Mouse (Mus musculus): ENCODE results near the gene Gm17349.

Gene Gm17349

DNA sequence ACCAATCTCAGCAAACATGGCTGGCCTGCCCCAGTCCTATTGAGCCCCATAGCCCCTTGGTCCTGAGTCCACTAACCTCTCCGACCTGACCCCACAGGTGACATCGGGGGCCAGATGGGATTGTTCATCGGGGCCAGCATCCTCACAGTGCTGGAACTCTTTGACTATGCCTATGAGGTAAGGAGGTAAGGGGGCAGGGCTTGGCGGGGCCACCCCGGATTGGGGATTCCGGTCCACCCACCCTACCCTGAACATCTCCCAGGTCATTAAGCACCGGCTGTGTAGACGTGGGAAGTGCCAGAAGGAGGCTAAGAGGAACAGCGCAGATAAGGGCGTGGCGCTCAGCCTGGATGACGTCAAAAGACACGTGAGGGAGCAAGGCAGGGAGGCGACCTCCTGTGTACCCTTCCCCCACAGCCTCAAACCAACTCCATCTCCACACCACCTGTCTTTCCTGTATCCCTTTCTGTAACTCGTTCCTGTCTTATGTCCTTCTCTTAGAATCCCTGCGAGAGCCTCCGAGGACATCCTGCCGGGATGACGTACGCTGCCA is 6.7 kb downstream of the Gm17349 start:
- no peak for DNase-seq

DNA sequence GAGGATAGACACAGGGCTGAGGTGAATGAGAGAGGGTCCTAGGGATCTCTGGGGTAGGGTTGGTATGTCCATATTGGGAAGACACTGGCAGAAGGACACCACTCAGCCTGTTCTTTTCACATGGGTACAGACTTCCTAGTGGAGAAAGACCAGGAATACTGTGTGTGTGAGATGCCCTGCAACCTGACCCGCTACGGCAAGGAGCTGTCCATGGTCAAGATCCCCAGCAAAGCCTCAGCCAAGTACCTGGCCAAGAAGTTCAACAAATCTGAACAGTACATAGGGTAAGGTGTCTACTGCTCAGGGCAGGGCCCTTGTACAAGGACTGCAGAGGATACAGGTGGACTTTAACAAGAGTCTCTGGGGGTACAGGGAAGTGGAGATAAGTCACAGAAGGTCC is 8.0 kb downstream of the Gm17349 start:
- no peak for DNase-seq

DNA sequence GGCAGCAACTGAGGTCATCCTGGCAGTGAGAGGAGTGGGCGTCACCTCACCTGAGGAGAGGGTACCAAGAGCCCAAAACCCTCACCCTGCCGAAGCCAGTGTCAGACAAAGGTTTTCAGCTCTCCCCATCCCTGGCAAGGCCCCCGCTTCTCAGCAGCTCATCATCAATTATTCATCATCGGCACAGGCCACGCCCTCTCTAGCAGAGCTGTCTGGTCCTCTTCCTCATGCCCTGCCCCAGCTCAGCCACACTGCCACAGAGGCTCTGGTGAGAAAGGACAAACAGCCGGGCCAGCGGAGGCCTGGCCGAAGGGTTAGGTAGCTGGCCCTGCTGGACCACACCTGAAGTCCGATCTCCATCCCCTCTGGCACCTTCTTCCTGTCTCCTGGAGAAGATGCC is 13.3 kb downstream of the Gm17349 start:
- DNase-seq = no peak

DNA sequence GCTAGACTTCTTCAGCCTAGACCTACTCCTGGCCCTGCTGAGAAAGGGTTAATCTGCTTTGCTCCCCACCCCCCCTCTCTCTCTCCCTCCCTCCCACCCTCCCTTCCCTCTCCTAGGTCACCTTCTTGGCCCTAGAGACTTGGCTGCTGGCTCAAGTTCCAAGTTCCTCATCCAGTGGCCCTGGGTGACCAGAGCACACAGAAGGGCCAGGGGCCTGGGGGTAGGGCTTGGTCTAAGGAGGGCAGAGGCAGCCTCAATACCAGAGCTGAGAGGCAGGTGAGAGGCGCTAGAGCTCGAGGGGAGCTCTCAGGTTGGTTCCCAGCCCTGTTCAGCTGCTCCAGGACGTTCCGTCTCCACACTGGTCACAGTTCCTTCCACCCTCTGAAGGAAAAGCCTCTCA is 14.4 kb downstream of the Gm17349 start:
- DNase-seq = no peak

DNA sequence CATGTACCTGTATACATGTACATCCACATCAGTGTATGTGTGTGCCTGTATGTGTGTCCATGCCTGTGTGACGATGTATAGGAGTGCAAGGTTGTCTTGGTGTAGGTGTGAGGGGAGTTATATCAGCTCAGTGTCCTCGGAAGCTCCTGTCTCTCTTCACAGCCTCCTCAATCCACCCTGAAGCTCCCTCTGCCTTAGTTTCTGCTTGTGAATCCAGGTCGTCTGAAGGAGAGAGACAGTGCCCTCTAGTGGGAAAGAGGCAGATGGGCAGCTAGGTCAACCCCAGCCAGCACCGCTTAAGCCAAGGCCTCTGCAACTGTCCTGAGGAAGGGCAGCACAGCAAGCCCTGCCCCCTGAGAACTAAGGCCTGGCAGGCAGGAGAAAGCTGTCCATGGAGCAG is 16.6 kb downstream of the Gm17349 start:
- peak; percentile 65 for DNase-seq

DNA sequence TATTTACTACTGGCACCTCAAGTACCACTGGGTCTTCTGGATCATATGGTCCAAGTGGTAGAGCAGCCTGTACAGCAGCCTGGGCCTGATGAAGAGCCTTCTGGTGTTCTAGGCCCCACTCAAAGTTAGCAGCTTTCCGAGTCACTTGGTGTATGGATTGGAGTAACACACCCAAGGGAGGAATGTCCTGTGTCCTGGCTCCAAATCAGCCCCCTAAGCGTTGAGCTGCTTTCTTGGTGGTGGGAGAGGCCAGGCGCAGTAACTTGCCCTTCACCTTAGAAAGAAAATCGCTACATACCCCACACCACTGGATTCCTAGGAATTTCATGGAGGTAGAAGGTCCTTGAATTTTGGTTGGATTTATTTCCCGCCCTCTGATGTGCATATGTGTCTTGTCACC is 21.1 kb downstream of the Gm17349 start:
- no peak for DNase-seq

DNA sequence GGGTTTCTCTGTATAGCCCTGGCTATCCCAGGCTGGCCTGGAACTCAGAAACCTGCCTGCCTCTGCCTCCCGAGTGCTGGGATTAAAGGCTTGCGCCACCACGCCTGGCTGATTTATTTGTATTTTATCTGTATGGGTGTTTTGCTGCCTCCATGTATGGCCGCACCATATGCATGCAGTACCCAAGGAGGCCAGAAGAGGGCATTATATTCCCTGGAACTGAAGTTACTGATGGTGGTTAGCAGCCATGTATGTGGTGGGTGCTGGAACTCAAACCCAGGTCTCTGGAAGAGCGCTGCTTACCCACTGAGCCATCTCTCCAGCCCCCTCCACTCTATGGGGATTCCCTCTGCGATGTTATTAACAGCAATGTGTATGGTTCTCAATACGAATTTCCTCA is 22.4 kb downstream of the Gm17349 start:
- DNase-seq = no peak

DNA sequence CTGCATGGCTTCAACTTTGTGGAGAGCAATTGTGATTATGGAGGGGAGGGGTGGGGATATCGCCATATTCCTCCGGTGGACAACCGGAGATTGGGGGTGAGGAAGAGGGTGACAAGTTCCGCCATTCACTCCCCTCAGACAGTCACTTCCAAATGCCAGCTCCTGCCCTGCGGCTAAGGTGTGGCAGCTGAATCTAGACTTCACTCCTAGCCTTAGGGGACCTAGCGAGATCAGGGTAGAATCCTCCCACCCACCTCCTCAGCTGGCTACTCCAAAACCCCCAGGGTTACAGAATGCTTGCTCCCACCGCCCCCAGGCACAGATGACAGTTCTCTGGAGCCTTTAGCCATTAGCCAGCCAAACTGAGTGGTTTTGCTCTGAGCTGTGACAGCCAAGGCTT is 26.3 kb downstream of the Gm17349 start:
- DNase-seq = no peak

DNA sequence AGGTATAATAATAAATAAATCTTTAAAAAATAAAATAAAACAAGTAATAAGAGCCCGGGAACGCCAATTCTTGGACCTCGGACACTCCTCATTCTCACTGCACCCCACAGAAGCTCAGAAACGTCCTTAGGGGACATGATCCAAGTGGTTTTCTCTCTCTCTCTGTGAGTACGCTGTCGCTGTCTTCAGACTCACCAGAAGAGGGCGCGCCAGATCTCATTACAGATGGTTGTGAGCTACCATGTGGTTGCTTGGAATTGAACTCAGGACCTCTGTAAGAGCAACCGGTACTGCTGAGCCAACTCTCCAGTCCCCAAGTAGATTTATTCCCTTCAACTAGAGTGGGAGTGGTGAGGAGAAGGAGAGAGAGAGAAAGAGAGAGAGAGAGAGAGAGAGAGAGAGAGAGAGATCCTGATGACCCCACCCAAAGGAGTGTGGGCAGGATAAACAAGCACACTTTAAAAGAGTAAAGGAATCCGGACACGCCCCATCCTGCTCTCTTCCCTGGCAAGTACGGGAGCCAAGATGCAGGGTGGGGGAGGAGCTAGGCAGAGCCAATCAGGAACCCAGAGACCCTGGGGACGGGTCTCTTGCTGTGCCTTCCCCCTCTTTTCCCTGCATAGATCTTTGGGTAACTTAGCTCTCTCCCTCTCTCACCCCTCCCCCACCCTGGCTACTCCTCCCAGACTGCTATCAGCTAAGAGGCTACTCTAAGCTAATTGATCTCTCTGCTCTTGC is 27.1 kb downstream of the Gm17349 start:
- peak; percentile 54 for DNase-seq

DNA sequence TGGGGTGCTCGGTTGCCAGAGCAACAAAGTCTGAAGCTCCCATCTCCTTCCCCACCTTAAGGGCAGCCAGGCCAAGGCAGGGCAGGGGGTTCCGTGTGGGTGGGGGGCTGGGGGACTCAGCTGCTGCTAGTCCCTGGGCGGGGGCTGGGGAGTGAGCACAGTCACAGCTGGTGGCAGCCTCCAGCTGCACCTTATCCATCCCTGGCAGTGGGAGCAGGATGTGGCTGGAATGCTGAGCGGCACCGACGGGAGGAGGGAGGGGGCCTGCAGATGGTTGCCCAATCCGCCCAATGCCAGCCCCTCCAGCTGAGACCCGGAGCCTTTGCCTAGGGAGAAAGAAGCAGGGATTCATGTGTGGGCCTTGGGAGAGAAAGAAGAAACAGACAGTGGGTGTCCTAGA is 28.2 kb downstream of the Gm17349 start:
- no peak for DNase-seq

DNA sequence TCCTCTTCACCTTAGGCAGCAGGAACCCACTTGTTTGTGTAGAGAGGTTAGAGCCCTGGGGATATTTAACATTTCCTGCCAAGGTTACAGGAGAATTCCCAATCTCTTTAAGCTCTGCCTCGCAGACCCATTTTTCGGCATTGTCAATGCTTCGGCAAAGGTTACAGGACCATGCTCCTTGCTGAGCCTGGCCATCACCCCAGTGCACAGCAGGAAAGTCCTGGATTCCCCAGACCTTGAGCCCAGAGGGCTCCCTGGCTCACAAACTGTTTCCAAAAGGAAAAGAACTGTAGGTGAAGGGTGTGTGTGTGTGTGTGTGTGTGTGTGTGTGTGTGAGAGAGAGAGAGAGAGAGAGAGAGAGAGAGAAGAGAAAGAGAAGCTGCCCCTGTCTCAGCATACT is 30.4 kb downstream of the Gm17349 start:
- no peak for DNase-seq

DNA sequence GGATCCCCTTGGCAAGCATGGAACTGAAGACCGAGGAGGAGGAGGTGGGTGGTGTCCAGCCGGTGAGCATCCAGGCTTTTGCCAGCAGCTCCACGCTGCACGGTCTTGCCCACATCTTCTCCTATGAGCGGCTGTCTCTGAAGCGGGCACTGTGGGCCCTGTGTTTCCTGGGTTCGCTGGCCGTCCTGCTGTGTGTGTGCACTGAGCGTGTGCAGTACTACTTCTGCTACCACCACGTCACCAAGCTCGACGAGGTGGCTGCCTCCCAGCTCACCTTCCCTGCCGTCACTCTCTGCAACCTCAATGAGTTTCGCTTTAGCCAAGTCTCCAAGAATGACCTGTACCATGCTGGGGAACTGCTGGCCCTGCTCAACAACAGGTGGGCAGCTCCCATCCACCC is 33.5 kb downstream of the Gm17349 start:
- no peak for DNase-seq

DNA sequence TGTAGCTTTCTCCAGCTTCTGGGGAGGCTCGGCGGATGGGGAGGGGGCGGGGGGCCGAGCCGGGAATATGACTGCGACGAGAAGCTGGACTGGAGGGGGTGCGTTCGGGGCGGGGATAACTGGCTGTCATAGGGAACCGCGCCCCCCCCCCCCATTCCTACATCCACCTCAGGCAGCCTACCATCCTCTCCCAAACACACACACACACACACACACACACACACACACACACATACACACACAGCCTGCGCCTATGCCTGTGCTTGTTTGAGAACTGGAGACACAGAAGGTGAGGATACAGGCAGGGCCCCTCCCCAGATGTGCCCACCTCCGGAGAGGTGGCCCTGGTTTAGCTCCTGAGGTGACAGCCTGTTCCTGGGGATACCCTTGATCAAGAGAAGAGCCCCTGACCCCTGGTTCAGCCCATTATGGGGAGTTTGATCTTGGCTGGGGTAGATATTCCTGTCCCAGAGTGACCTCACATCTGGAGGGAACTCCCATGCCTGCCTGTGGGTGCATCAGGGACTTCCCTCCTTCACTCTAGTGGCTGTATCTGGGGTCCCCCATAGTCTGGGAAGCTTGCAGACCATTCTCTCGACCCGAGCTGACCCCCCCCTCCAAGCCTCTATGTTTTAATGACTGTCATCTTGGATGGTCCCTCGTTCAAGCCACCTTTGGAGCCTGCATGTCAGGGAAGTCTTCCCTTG is 34.2 kb downstream of the Gm17349 start:
- no peak for DNase-seq

DNA sequence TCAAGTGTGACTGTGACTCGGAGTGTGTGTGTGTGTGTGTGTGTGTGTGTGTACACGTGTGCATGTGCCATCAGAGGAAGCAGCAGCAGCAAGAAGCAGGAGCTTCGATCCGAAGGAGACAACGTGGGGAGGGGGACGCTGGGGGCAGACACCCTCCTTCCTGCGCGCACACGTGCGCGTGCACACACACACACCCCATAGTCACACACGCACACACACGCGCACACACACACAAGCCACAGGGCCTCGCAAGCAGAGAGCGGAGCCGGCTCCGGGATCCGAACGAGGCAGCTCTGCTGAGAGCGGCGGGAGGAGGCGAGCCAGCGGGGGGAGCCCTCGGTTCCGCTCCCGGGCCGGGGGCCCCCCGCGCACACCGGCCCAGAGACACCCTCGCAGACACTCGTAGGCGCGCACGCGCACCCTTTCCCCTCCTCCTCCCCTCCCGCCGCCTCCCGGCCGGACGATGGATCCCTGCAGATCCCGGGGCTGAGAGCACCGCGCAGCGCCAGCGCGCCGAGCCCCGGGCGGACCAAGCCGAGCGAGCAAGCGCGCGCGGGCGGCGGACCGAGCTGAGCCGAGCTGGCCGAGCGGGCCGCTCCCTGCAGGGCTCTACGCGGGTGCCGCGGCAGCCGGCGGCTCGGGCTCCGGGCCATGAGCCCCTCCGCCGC is 35.0 kb downstream of the Gm17349 start, which contains the start of gene Asic1:
Gene Asic1 (plus strand): TSS at position 215 of the 668 bp plus-strand sequence.
- DNase-seq = peak; percentile 68

DNA sequence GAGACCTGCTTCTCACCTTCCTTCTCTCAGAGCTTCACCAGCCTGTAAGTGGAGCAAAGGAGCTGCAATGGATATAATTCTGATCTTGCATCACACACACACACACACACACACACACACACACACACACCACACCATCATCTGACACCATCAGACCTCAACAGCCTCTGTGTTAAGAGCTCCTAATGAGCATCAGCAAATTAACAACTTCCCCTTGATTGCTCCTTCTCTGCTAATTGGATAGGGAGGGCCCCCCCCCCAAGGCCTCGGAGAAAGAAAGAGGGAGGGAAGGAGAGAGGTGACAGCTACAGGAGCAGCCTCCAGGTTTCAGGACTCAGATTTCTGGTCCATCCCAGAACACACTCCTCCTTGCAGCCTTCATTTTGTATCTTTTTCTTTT is 35.9 kb downstream of the Gm17349 start:
- no peak for DNase-seq

DNA sequence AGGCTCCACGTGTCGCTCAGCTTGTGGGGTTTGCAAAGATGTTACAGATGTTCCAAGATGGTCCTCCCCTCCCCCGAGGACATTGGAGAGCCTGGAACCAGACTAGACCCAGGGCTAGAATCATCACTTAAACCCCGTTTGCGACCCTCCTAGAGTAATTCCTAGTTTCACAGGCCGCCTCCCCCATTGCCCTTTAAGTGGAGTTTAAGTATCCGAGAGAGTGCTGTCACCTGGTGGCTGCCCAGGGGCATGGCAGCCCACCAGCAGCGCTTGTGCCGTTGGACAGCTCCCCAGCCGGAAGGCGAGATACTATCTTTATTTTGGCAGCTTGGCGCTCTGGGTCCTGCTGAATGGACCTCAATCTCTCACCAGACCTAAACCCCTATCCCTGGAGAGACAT is 36.4 kb downstream of the Gm17349 start:
- DNase-seq = peak; percentile 84

DNA sequence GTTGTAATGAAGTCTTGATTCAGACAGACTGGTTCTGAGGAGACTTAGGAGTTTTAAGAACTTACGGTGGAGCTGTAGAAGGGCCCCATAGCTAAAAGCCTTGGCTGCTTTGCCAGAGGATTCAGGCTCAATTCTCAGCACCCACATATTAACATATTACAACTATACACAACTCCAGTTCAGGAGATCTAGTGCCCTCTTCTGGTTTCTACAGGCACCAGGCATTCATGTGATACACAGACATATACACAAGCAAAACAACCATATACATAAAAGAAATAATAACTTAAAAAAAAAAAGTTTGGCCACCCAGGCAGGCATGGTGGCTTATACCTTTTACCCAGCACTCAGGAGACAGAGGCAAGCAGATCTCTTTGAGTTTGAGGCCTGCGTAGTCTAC is 37.7 kb downstream of the Gm17349 start:
- DNase-seq = no peak

DNA sequence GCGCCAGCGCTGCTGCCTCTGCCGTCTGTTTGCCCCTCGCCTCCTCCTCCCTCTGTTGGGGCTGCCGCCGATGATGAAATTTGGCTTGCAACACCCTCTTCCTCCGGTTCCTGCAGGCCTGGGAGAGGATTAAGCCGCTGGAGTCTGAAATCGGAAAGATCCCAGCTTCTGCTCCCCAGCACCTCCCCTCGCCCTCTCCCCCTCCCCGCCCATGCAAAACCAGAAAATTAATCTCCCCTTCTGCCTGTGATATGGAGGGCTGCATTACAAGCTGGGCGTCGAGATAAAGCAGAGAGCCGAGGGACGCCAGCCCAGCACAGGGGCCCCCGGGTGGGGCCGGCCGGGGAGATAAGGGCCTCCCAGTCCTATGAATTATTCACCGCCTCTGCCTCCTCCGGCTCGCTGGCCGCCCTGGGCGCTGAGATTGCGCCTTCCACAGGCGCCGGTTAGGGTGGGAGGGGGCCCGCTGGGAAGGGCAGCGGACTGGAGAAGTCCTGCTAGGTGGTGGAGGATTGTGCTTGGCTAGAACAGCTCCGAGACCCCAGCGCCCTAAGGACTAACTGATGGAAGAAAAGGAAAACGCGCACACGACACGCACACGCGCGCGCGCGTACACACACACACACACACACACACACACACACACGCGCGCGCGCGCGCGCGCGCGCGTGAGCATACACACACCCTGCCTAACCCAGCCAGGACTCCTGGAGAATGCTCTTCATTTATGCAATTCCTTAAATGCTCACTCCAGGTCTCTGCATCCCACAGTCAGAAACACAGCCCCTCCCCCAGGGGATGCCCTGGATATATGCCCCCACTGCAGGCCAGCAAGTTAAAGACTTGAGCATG is 40.5 kb downstream of the Gm17349 start:
- DNase-seq = peak; percentile 69

DNA sequence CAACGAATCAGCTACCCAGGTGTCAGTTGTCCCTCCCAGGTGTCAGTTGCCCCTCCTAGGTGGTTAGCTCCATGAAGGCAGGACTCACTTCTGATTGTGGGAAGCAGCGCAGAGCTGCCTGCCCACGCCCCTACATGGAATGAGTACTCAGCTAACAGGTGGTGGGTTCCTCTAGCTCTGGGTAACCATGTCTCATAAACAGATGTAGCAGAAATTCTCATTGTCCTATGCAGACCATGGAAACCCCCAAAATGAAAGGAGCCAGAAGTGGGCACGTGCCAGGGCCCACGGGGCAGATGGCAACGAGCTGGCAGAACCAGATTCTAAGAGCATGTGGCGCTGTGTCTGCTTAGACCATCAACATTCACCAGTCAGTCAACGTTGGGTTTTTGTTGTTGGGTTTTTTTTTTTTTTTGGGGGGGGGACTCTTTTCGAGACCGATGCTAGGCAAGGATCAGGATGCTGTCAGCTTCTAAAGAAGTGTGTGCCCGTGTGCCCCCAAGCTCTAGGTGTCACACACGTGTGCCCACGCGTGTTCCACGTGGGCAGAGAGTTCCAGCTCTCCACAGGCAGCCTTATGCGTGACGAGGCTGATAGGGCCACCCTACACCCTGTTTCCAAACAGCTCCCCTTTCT is 41.2 kb downstream of the Gm17349 start:
- DNase-seq = no peak

DNA sequence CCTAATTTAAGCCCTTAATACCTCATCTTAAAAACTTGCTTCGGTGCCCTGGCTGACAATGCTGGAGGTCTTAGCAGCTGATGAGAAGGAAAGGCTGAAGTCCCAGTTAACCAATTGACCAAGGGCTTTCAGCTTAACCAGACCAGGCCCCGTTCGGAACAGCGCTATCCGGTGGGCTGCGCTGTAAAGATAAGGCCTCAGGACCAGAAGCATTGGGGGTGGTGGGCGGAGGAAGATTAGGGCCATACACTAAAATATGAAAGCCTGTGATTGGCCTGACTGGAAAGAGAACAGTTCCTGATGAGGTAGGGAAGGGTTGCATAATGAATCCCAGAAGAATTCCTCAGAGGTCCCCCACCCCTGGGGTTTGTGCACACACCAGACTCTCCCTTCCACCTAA is 42.9 kb downstream of the Gm17349 start:
- DNase-seq = no peak

DNA sequence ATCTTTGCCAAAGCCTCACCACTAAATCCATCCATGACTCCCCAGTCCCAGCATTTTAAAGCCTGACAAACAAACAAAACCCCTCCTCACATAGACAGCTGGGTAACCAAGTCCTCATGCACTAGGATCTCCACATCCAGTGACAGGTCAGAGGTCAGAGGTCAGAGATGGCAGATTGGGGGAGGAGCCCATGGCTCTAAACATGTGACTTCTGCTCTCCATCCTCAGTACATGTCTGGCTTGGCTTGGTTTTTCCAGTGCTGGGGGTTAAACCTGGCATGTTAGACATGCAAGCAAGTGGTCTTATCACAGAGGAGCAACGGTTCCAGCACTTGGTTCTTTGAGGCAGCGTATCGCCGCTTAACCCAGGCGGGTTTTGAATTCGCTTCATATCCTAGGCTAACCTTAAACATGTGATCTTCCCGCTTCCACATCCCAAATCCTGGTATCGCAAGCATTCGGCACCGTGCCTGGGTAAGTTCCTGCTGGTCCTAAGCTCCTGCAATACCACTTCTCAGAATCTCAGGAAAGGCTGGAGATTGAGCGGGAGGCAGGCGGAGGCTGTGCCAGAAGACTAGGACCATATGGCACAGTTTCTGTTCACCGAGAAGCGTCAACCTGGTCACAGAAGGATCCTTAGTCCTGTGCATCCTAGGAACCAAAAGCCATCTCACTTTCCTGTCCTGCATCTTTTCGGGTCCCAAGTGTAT is 44.0 kb downstream of the Gm17349 start:
- no peak for DNase-seq

DNA sequence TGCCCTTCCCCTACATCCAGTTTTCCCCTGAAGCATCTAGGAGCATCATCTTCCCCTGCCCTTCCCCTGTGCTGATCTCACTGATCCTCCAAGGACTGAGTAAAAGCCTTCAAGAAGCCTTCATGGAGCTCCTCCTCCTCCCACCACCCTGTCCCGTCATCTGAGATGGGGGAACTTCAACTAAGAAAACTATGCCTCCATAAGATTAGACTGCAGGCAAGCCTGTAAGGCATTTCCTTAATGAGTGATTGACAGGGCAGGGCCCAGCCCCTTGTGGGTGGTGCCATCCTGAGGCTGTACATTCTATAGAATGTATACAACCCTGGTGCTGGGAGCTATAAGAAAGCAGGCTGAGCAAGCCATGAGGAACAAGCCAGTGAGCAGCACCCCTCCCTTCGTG is 46.9 kb downstream of the Gm17349 start:
- no peak for DNase-seq

All from lung, postnatal 14 days (tissue).